Mouse (Mus musculus) liver, postnatal 0 days (tissue): ENCODE data around the gene Ptpn7. TPM values are rescaled to one million over a fixed set of nuclear protein-coding genes. Genes with fewer than 3 reads are reported as not detected.

Experiments
- ATAC-seq: fragments of 200-750 bp; cut with Nextera tagmentation; 2 replicates; pipeline ENCODE4 v1.8.0; 2017; ENCODE audit warnings: mild to moderate bottlenecking, moderate library complexity
- DNase-seq: peaks from one replicate; pipeline ENCODE4 v3.0.0-alpha.2; 2016
- H3K27ac ChIP-seq: fragments of 300-500 bp; sonication (generic); 2 replicates; pipeline ENCODE4 v1.5.1; 2014; ENCODE audit warnings: antibody characterized with exemption, moderate library complexity, mild to moderate bottlenecking, low read depth
- H3K27me3 ChIP-seq: fragments of 300-500 bp; sonication (generic); 2 replicates; pipeline ENCODE4 v1.6.1; 2014; ENCODE audit warnings: low read length, control low read depth, mixed read lengths; ENCODE audit not compliant: insufficient read depth
- H3K36me3 ChIP-seq: fragments of 300-500 bp; sonication (generic); replicated peaks from 2 replicates; pipeline ENCODE4 v1.6.1; 2014; ENCODE audit warnings: mild to moderate bottlenecking, control low read depth, low read length, moderate library complexity, mixed read lengths; ENCODE audit not compliant: insufficient read depth
- H3K4me1 ChIP-seq: fragments of 300-500 bp; sonication (generic); 2 replicates; pipeline ENCODE4 v1.6.1; 2014; ENCODE audit warnings: antibody characterized with exemption, mild to moderate bottlenecking, control low read depth; ENCODE audit not compliant: insufficient read depth
- H3K4me2 ChIP-seq: fragments of 300-500 bp; sonication (generic); 2 replicates; pipeline ENCODE4 v1.6.1; 2014; ENCODE audit warnings: low read depth, mild to moderate bottlenecking, low read length, moderate library complexity, mixed read lengths
- H3K4me3 ChIP-seq: fragments of 300-500 bp; sonication (generic); 2 replicates; pipeline ENCODE4 v1.5.1; 2014; ENCODE audit warnings: low read depth, low read length
- H3K9ac ChIP-seq: fragments of 300-500 bp; sonication (generic); replicated peaks from 2 replicates; pipeline ENCODE4 v1.6.1; 2014; ENCODE audit warnings: mild to moderate bottlenecking, moderate library complexity
- H3K9me3 ChIP-seq: fragments of 300-500 bp; sonication (generic); 2 replicates; pipeline ENCODE4 v1.6.1; 2016; ENCODE audit warnings: mild to moderate bottlenecking, control low read depth, low read length, mixed read lengths
- CTCF ChIP-seq: sonication (generic); IDR thresholded peaks from 2 replicates; pipeline ENCODE4 v1.5.1; 2016; ENCODE audit warnings: antibody characterized with exemption, low read depth
- EP300 ChIP-seq: IDR thresholded peaks from 2 replicates; pipeline ENCODE4 v1.6.1; 2016; ENCODE audit warnings: antibody characterized with exemption, low read depth, mild to moderate bottlenecking
- WGBS: fragments of 180-500 bp; shearing (Covaris S2); extraction: QIAGEN DNeasy Blood & Tissue Kit; methylation state at CpG from one replicate; pipeline ENCODE4 v1.1.7; 2014; ENCODE audit not compliant: insufficient replicate concordance; 5-methylcytosine and 5-hydroxymethylcytosine counted together
- polyA plus RNA-seq: library from polyadenylated mRNA; unstranded; fragments of >200 nt; fragmentation: Nextera tagmentation; extraction: Ambion mirVana; gene quantifications from 2 replicates; pipeline ENCODE4 v1.2.1, GENCODE M21; 2015

Gene Ptpn7
- polyA plus RNA-seq, 1 experiment from 2014 or later, result 6.7 TPM

GRCm38 (mm10) chr1:135173311-135173710, 40.8 kb downstream of the Ptpn7 start:
- Histone ChIP-seq H3K9ac (no peak overlapping the region), H3K9me3 (no peaks in the 10 kb centered on the region), H3K4me3 (no peak overlapping the region), H3K27ac (no peak overlapping the region), H3K4me1 (no peaks in the 10 kb centered on the region; the same call in none of the 2 replicates), H3K27me3 (no peaks in the 10 kb centered on the region), H3K36me3 (no peaks in the 10 kb centered on the region), H3K4me2 (no peak overlapping the region)
- DNase-seq, result no peak
- ATAC-seq, result no peak
- no peak for TF ChIP-seq EP300
- WGBS, result 86% methylated on average over 6 of the region's 6 CpGs

- TF ChIP-seq EP300 (no peak), CTCF (no peak)
- Histone ChIP-seq H3K36me3 (no peaks in the 10 kb centered on the region), H3K9me3 (no peaks in the 10 kb centered on the region), H3K4me3 (no peak overlapping the region), H3K4me1 (no peaks in the 10 kb centered on the region; the same call in 1 of the 2 replicates), H3K4me2 (no peak overlapping the region), H3K9ac (no peak overlapping the region), H3K27me3 (no peaks in the 10 kb centered on the region), H3K27ac (no peak overlapping the region)
- WGBS, result 69% methylated on average over 3 of the region's 3 CpGs
- DNase-seq, result no peak
- no peak for ATAC-seq
These were observed 42.7 kb downstream of the Ptpn7 start for GRCm38 (mm10) chr1:135175176-135175575.

DNA sequence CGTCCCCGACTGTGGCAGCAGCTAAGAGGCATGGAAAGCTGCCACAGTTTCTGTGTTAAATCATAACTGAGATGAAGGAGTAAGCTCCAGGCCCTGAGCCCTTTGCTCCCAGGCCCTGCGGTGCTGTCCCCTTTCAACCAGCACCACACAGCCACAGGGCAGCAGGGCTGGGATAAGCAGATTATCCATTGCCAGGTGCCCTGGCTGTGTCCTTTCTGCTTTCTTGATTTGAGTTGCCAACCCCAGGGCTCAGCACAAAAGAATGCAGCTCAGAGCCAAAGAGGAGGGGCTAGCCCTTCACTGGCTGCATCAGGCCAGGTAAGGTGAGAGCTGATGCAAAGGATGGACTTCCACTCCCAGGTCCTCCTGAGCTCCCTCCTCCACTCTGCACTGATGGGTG, 45.2 kb downstream of the Ptpn7 start:
- Histone ChIP-seq H3K4me1 (no peaks in the 10 kb centered on the region), H3K9me3 (no peaks in the 10 kb centered on the region), H3K36me3 (no peaks in the 10 kb centered on the region), H3K9ac (no peak overlapping the region), H3K4me2 (no peak overlapping the region), H3K27me3 (no peaks in the 10 kb centered on the region), H3K27ac (no peak overlapping the region), H3K4me3 (no peak overlapping the region)
- ATAC-seq (no peak), DNase-seq (no peak)
- TF ChIP-seq EP300 (no peak), CTCF (no peak)
- 95% methylated on average over 3 of the region's 3 CpGs for WGBS

DNA sequence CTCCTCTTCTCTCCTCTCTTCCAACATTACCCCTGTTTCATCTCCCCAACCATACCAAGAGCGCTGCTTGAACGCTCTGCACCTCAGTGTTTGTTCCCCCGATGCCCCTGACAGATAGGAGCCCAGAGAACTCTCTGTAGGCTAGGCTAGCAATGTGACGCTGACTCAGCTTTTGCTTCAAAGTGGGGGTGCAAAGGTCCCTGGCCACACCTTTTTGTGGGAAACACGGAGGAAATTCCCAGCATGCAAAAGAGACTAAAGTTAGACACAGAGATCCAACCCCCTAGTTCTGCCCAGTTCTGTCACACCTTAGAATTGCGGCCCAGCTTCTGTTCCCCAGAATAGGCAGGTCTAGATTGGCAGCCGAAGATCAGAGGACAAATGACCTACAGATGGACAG, 46.4 kb downstream of the Ptpn7 start:
- H3K27ac ChIP-seq, result no peak overlapping the region

GRCm38 (mm10) chr1:135180830-135181229, 48.3 kb downstream of the Ptpn7 start:
- WGBS, result 79% methylated on average over 10 of the region's 10 CpGs
- ATAC-seq, result no peak

More for the DNA sequence above, 46.4 kb downstream of the Ptpn7 start:
- Histone ChIP-seq H3K27me3 (no peaks in the 10 kb centered on the region), H3K4me3 (no peak overlapping the region), H3K9me3 (no peaks in the 10 kb centered on the region), H3K9ac (no peak overlapping the region), H3K4me2 (no peak overlapping the region), H3K4me1 (0 out of 2 replicates have a peak, but pooled peaks cover 4% of the 10 kb centered on the region), H3K36me3 (no peaks in the 10 kb centered on the region)
- 67% methylated on average over 7 of the region's 7 CpGs for WGBS
- ATAC-seq, result no peak
- TF ChIP-seq EP300 (no peak), CTCF (no peak)
- DNase-seq, result no peak

DNA sequence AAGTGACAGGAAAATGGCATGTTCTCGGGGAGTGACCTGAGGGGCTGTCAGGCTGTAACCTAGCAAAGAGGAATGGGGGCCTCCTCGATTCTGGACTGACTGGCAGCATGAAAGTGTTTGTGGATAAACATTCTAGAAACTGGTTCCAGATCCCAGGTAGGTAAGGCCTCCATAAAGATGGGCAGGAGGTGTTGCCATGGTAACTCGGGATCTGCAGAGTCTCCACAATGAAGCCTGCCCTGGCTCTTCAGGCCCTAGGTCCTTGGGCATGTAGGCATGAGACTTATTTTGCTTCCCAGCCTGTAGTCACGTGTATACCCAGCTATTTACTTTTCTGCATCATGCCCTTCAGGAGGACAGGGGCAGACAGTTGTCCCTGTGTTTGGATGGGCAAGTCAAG, 48.8 kb downstream of the Ptpn7 start:
- H3K36me3 ChIP-seq, result no peaks in the 10 kb centered on the region
- ATAC-seq (no peak), DNase-seq (no peak)
- H3K27me3 ChIP-seq, result 0 out of 2 replicates have a peak, but pooled peaks cover under 1% of the 10 kb centered on the region
- H3K4me3 ChIP-seq, result no peak overlapping the region
- H3K9me3 ChIP-seq, result no peaks in the 10 kb centered on the region
- no peak overlapping the region for H3K9ac ChIP-seq
- TF ChIP-seq EP300 (no peak), CTCF (no peak)
- H3K4me2 ChIP-seq, result no peak overlapping the region
- H3K27ac ChIP-seq, result no peak overlapping the region
- 0 out of 2 replicates have a peak, but pooled peaks cover 4% of the 10 kb centered on the region for H3K4me1 ChIP-seq
- WGBS, result 68% methylated on average over 4 of the region's 4 CpGs

More at GRCm38 (mm10) chr1:135180830-135181229, 48.3 kb downstream of the Ptpn7 start:
- H3K9ac ChIP-seq, result no peak overlapping the region
- H3K4me2 ChIP-seq, result no peak overlapping the region
- 0 out of 2 replicates have a peak, but pooled peaks cover 4% of the 10 kb centered on the region for H3K4me1 ChIP-seq
- no peaks in the 10 kb centered on the region for H3K27me3 ChIP-seq
- DNase-seq, result no peak
- H3K9me3 ChIP-seq, result no peaks in the 10 kb centered on the region
- no peak overlapping the region for H3K4me3 ChIP-seq
- no peaks in the 10 kb centered on the region for H3K36me3 ChIP-seq
- H3K27ac ChIP-seq, result no peak overlapping the region
- TF ChIP-seq CTCF (no peak), EP300 (no peak)
